Mouse (Mus musculus) liver, embryonic 14.5 days (tissue): ENCODE results near the gene Arnt2.

Experiments
- CTCF ChIP-seq: IDR thresholded peaks from 2 replicates; pipeline ENCODE4 v1.5.1; 2016; ENCODE audit warnings: antibody characterized with exemption, low read depth, control low read depth
- EP300 ChIP-seq: IDR thresholded peaks from 2 replicates; pipeline ENCODE4 v1.6.1; 2016; ENCODE audit warnings: antibody characterized with exemption, low read depth

- TF ChIP-seq CTCF, result no peak
- TF ChIP-seq EP300, result no peak
Measured at GRCm38 (mm10) chr7:84328770-84329169, 81.2 kb downstream of the Arnt2 start.
